ENCODE assay signal across 28 mouse cellular contexts in the genomic region with DNA sequence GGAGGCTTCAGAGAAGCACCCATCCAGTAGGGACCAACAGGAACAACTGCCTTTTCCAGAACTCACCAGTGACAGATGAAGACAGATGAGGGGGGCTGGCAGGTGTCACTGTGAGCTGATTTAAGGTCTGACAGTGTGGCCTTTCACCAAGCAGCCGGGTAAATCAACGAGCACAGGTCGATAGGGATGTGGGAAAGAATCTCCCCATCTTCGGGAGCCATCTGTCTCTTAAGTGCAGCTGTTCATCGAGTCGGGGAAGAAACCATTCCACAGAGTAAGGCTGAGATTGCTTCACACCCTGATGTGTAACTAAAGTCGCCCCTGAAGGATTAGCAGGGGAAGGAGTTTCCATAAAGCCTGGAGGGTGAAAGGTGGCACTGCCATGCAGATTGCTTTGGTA. TPM values are rescaled to one million over a fixed set of nuclear protein-coding genes. Genes with fewer than 3 reads are reported as not detected.
"Had no signal": no experiment of that assay in that cellular context is flagged by ENCODE, and none has a peak within 500 bp of the region (broad histone marks: within the 10 kb centered on the region; RNA-seq: fewer than 3 reads in every experiment).

No protein-coding gene starts in this region.

- H3K4me2 ChIP-seq: heart, embryonic 12.5 days; hindbrain, embryonic 12.5 days; hindbrain, embryonic 15.5 days; kidney, embryonic 15.5 days; limb, embryonic 12.5 days; limb, embryonic 15.5 days; liver, embryonic 12.5 days had no signal

- H3K36me3 ChIP-seq: heart, embryonic 10.5 days; heart, embryonic 12.5 days; hindbrain, embryonic 10.5 days; hindbrain, embryonic 12.5 days; hindbrain, embryonic 15.5 days; kidney, embryonic 15.5 days; limb, embryonic 12.5 days; limb, embryonic 15.5 days; liver, embryonic 12.5 days had no signal

- ATAC-seq: hindbrain, postnatal 0 days; intestine, embryonic 16.5 days; liver, embryonic 12.5 days had no signal

- H3K9me3 ChIP-seq: heart, embryonic 10.5 days; heart, embryonic 12.5 days; hindbrain, embryonic 10.5 days; hindbrain, embryonic 12.5 days; hindbrain, embryonic 15.5 days; kidney, embryonic 15.5 days; limb, embryonic 12.5 days; limb, embryonic 15.5 days; liver, embryonic 12.5 days had no signal

- H3K4me3 ChIP-seq: gastrocnemius, adult 2 months; heart, adult 2 months; heart, embryonic 10.5 days; heart, embryonic 12.5 days; hindbrain, embryonic 10.5 days; hindbrain, embryonic 12.5 days; hindbrain, embryonic 15.5 days; kidney, embryonic 15.5 days; limb, embryonic 12.5 days; limb, embryonic 15.5 days; liver, embryonic 12.5 days had no signal

- H3K4me1 ChIP-seq: liver, embryonic 12.5 days had no signal

- H3K9ac ChIP-seq: heart, embryonic 12.5 days; hindbrain, embryonic 12.5 days; hindbrain, embryonic 15.5 days; kidney, embryonic 15.5 days; limb, embryonic 12.5 days; limb, embryonic 15.5 days; liver, embryonic 12.5 days had no signal

- H3K27ac ChIP-seq: gastrocnemius, adult 2 months; heart, adult 2 months; heart, embryonic 10.5 days; hindbrain, embryonic 10.5 days; hindbrain, embryonic 12.5 days; hindbrain, embryonic 15.5 days; hindbrain, postnatal 0 days; kidney, embryonic 15.5 days; kidney, postnatal 0 days; limb, embryonic 12.5 days; limb, embryonic 15.5 days; liver, embryonic 12.5 days had no signal

- DNase-seq: gastrocnemius, adult 2 months; gastrocnemius, postnatal 10 days; gastrocnemius, postnatal 25 days; heart, adult 2 months; heart, postnatal 10 days; heart, postnatal 4 days; kidney, adult 11 months; kidney, adult 2 months; kidney, adult 9 months; kidney, postnatal 14 days; kidney, postnatal 36 days; layer of hippocampus, adult 9-11 months; layer of hippocampus, postnatal 36 days; left cerebral cortex, postnatal 4 days had no signal

RNA-seq across cellular contexts. Expression of a gene that starts 47.3 kb away (rescaled TPM):
- polyA plus RNA-seq: frontal cortex, adult 2 months; heart, adult 2 months; heart, embryonic 10.5 days; heart, embryonic 12.5 days; heart, embryonic 14.5 days; hindbrain, embryonic 10.5 days; hindbrain, embryonic 12.5 days; hindbrain, embryonic 15.5 days; hindbrain, postnatal 0 days; limb, embryonic 12.5 days; limb, embryonic 15.5 days; liver, embryonic 12.5 days had no signal
